ENCODE assay signal across 25 mouse cellular contexts in genomic region chr12:17372696-17373095, GRCm38 (mm10). TPM values are rescaled to one million over a fixed set of nuclear protein-coding genes. Genes with fewer than 3 reads are reported as not detected.
DNase-seq lines count a peak whose midpoint lies in the region; ATAC-seq lines count a peak whose summit lies in the region.
"Had no signal": no experiment of that assay in that cellular context is flagged by ENCODE, and none has a peak within 500 bp of the region (broad histone marks: within the 10 kb centered on the region; RNA-seq: fewer than 3 reads in every experiment).

No protein-coding gene starts in this region.

- ATAC-seq in common myeloid progenitor, adult 5-6 weeks (replicated peaks; ENCODE audit: low read depth, poor library complexity, severe bottlenecking): peak; percentile 37; the same call in 1 of the 2 replicates
- ATAC-seq: liver, embryonic 12.5 days; midbrain, embryonic 13.5 days had no signal

- intact Hi-C loops in heart, postnatal 25 days (cut with DNase I): no loop called here

- peak; percentile 11 for DNase-seq in thymus, postnatal 0 days (ENCODE audit: low spot score)
- no peak for DNase-seq in thymus, adult 18-20 months
- peak; percentile 56 for DNase-seq in naive thymus-derived CD4-positive, alpha-beta T cell, adult 2 months (ENCODE audit: low read depth)
- DNase-seq in urinary bladder, adult 2 months (ENCODE audit: low spot score): no peak
- no peak for DNase-seq in kidney, adult 9 months
- no peak for DNase-seq in heart, postnatal 25 days (ENCODE audit: low spot score)
- DNase-seq: cerebellum, adult 11 months; cerebellum, postnatal 25 days; embryo, embryonic 11 days; gastrocnemius, postnatal 10 days; heart, adult 18-20 months; heart, postnatal 10 days; kidney, adult 2 months; kidney, postnatal 10 days; layer of hippocampus, postnatal 36 days; lung, adult 18-20 months; lung, postnatal 10 days; retina, postnatal 1 day; right cerebral cortex, postnatal 25 days; spleen, adult 18-20 months had no signal

RNA-seq across cellular contexts. Expression of gene Nol10, which starts 24.4 kb away (rescaled TPM):
- 19.7 and 21.3 TPM in 2 replicates for polyA plus RNA-seq in thymus, postnatal 0 days (2015; fragmentation: Nextera tagmentation; extraction: Ambion mirVana)
- total RNA-seq in common myeloid progenitor, adult 5-6 weeks (2017): 20.1 and 23.1 TPM in 2 replicates
- polyA plus RNA-seq in urinary bladder, adult 2 months (2012; rRNA removed): 8.2 and 8.7 TPM in 2 replicates
- total RNA-seq in heart, postnatal 25 days (2021): 1 to 10 TPM; 7.1 TPM

RNA-seq across cellular contexts. Expression of gene Atp6v1c2, which starts 43.5 kb away (rescaled TPM):
- 0.33 and 0.44 TPM in 2 replicates for polyA plus RNA-seq in thymus, postnatal 0 days (2015; fragmentation: Nextera tagmentation; extraction: Ambion mirVana)
- not detected in 2 replicates for total RNA-seq in common myeloid progenitor, adult 5-6 weeks (2017)
- not detected in 2 replicates for polyA plus RNA-seq in urinary bladder, adult 2 months (2012; rRNA removed)
- total RNA-seq in heart, postnatal 25 days (2021): not detected
- total RNA-seq: gastrocnemius, postnatal 10 days; heart, postnatal 10 days; monocyte, adult 5-6 weeks had no signal
- polyA plus RNA-seq: erythroblast, embryonic 14.5 days had no signal

Comparison
In these comparisons a context has a peak if more than half of its experiments do, and no peak if none do; other contexts are left out.
1. DNase-seq: peak in thymus, postnatal 0 days (single experiment) and naive thymus-derived CD4-positive, alpha-beta T cell, adult 2 months (single experiment); none in thymus, adult 18-20 months (0 of 2), urinary bladder, adult 2 months (single experiment), kidney, adult 9 months (single experiment) and heart, postnatal 25 days (single experiment).